Mouse (Mus musculus) C2C12 (cell line): ENCODE data around the gene Sfn.

ENCODE experiments used
- CEBPB ChIP-seq: IDR thresholded peaks from one replicate; pipeline ENCODE4 v1.6.1; 2011; ENCODE audit warnings: low read depth, mild to moderate bottlenecking, control low read depth, moderate library complexity
- CTCF ChIP-seq: IDR thresholded peaks from one replicate; pipeline ENCODE4 v1.5.1; 2011; ENCODE audit not compliant: control insufficient read depth, insufficient read depth, insufficient read length
- FOSL1 ChIP-seq: IDR thresholded peaks from one replicate; pipeline ENCODE4 v1.8.0; 2011; ENCODE audit warnings: mild to moderate bottlenecking, low read length; ENCODE audit not compliant: poor library complexity, insufficient read depth, severe bottlenecking
- MAX ChIP-seq: IDR thresholded peaks from one replicate; pipeline ENCODE4 v1.6.1; 2011; ENCODE audit warnings: mild to moderate bottlenecking, control low read depth
- MYOD1 ChIP-seq: IDR thresholded peaks from one replicate; pipeline ENCODE4 v1.6.1; 2011; ENCODE audit warnings: low read depth; ENCODE audit not compliant: control insufficient read depth, insufficient read length
- MYOG ChIP-seq: IDR thresholded peaks from one replicate; pipeline ENCODE4 v1.6.1; 2011; ENCODE audit not compliant: control insufficient read depth, insufficient read length; ENCODE audit errors: extremely low read depth
- USF1 ChIP-seq: IDR thresholded peaks from one replicate; pipeline ENCODE4 v1.6.1; 2011; ENCODE audit warnings: low read depth, mild to moderate bottlenecking, control low read depth, moderate library complexity

DNA sequence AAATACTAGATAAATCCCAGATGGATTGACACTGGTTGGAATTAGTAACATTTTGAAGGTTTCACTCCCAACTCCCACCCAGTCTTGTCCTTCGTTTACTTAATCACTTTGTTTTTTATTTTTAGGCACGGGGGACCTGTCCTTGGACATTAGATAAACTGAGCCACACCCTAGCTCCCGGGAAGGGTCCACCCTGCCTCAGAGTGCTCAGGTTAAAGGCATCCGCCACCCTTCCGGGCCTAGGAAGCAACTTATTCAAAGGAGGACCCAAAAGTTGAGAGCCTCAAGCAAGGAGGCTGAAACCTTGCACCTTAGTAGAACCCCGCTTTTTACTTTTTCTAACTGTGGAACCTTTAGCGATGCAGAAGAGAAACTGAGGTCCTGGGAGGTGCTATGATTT is 2.9 kb downstream of the Sfn start:
- TF ChIP-seq FOSL1, result no peak
- TF ChIP-seq CTCF, result no peak
- no peak for TF ChIP-seq USF1
- no peak for TF ChIP-seq CEBPB
- no peak for TF ChIP-seq MYOD1
- TF ChIP-seq MAX, result no peak
- TF ChIP-seq MYOG, result no peak
